Mouse (Mus musculus) liver, embryonic 14 days (tissue): ENCODE results near the gene Cnksr3. TPM values are rescaled to one million over a fixed set of nuclear protein-coding genes. Genes with fewer than 3 reads are reported as not detected.

Source experiments
- polyA plus RNA-seq: library from polyadenylated mRNA; depleted of rRNA; stranded (reverse); fragments of >200 nt; gene quantifications from 2 replicates; pipeline ENCODE4 v1.2.3, GENCODE M21; 2012; rRNA removed

Cnksr3 gene
- polyA plus RNA-seq: 2.4 and 2.7 TPM in 2 replicates

GRCm38 (mm10) chr10:7211696-7212482 is at the start of gene Cnksr3:
TSS of gene Cnksr3 (minus strand) at chr10:7212237.

Other genes with a start within 250 kb of the Cnksr3 start
- 0.49 and 0.59 TPM in 2 replicates for gene Ipcef1, start 159.8 kb downstream of the Cnksr3 start, polyA plus RNA-seq